Mouse (Mus musculus) spleen, postnatal 14 days (tissue): ENCODE measurements at regions not wholly inside any gene's neighbourhood (a gene's known extent, or its start where the extent isn't known, plus 50 kb on each side); places are given as distances from the start of the nearest gene placed in this dataset.
"Not testable (repeated sequence)": the region's sequence is repeated elsewhere in the genome, so short reads cannot be mapped to it uniquely, and the experiment has no call there.

Experiments used
- DNase-seq, 2 experiments: peaks; one replicate each; pipeline ENCODE4 v3.0.0; 2021 to 2022; ENCODE audit warnings: low spot score in 2 of 2

DNA sequence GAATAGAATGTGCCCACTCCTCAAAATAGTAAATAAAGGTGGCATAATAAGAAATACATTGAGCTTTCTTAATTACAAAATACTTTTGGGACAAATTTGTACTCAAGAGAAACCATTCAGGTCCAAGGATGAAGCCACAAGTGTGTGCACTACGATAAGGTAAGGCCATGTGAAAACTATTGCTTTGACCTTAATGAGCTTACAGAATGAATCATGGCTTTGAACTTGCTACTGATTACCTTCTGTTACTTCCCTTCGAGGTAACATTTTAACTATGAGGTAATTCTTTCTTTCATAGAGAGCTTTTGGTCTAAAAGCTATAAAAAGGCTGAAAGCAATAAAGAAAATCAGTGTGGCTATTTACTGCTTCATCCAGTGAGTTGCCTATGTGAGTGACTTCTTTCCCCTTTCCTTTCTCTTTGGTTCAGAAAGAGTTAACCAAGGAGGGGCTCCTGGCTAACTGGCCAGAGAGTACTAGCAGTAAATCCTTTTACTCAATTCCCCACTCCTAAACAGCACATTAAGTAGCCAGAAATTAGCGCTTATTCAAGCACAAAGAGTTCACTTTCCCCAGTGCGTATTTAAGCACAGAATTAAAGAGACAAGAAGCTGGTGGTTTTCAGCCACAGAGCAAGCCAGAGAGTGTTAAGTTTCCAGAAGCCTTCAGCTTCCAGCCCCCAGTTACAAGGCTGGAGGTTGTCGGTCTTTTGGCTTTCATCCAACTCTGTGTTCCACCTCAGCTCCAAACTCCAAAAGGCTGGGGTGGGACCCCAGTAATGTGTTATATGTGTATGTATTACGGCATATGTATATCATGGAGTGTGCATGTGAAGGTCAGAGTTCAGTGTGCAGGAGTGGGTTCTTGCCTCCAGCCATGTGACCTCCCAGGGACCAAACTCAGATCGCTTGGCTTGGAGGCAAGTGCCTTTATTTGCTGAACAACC lies 194.3 kb upstream of the Gm10131 start:
- no peak for DNase-seq

DNA sequence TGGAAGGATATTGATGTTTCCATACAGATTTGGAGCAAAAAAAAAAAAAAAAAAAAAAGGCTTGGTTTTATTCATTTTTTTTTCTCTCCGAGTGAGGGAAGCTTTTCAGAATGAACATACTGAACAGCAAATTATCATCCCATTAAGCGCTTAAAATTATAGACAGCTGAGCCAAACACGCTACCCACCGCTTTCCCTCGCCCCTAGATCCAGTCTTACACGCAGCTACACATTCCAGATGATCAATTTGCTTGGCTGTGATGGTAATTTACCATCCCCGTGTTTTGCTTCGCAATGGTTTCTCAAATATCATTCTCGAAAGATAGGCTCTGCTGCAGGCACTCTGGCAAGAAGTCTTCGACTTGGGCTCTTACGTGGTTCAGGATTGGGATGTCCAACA lies 192.3 kb upstream of the Gm10131 start:
- no peak for DNase-seq

DNA sequence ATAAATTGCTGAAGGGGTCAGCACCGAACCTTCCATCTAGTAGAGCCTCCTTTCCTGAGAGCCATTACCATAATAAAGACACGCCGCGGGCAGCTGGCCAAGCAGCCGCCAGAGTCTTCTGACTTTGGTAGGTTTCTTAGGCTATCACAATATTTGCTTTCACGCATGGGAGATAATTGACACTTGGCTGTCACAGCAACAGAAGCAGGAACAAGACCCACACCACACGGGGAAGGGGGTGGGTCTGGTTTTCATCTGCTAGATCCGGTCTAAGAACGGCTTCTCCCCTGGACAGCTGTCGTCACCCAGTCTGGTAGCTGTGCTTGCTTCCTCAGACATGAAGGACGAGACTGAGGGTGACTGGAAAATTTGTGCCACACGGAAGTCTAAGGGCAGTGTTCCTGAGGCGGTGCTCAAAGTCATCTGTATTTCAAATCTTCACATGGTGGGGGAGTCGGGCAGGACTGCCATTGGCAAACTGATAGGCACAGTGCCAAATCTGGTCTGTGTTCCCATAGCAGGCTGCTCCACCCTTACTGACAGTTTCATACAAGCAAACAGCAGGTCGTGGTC lies 188.9 kb upstream of the Gm10131 start:
- no peak for DNase-seq

DNA sequence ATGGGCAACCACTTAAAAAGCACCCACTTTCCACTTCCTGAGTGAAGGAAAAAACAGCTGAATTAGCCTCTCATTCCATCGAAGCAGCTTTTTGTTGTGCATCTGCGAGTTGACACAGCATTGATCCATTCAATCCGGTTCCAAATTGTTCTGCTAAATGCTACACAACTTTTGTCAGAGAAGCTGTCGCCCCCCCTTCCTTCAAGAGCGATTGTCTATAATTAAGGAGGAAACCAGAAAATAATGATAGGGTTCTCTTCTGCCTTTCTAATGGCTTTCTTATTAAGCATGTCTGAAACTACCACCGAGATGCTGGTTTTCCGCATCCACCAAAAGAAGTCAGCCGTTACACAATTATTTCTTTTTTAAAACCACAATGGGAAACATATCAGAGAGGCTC lies 183.2 kb upstream of the Gm10131 start:
- DNase-seq: no peak

DNA sequence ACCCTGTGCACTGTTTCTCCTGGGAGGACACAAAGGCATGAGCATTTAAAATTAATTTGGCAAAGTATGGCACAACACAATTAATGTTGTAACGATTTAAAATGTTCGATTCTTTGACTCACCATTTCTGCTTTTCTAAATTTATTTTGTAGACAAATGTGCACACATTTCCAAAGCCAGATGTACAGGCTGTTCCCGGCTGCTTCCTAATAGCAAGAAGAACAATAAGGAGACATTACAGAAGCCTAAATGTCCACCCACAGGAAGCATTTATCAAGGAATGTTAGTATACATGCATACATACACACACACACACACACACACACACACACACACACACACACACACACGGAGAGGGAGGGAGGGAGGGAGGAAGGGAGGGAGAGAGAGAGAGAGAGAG lies 179.1 kb upstream of the Gm10131 start:
- DNase-seq: no peak

DNA sequence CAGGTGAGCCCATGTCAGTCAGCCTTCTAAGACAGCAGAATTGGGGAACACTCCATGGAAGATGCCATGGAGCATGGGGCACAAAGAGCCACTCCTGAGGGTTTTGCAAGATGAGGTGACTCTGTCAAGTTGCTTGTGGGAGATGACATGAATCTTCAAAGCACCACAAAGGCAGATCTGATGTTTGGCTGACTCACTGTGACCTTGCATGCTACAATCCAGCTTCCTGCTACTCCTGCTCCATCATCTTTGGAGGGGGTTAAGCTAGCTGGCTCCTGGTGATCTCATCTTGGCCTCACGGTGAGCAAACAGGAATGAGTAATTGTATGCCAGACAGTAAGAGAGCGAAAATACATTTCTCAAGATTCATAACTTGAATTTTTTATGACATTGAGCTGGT lies 176.3 kb upstream of the Gm10131 start:
- DNase-seq: no peak

DNA sequence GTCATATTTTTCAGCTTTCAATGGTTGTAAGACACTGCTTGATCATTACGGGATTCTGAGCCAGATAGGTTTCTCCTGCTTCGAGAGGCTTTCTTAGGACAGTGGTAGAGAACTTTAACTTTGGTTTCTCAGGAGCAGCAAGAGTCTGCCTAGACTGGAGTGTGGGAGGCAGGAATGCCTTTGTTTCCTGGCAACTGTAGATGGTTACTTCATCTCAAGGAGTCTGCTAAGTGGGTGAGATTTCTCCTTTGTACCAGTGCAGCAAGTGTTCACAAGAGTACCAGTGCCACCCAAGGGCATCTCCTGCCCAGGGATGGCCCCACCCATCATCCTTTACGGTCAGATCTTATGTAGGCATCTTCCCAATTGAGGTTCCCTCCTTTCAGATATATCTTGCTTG lies 173.0 kb upstream of the Gm10131 start:
- DNase-seq: no peak

DNA sequence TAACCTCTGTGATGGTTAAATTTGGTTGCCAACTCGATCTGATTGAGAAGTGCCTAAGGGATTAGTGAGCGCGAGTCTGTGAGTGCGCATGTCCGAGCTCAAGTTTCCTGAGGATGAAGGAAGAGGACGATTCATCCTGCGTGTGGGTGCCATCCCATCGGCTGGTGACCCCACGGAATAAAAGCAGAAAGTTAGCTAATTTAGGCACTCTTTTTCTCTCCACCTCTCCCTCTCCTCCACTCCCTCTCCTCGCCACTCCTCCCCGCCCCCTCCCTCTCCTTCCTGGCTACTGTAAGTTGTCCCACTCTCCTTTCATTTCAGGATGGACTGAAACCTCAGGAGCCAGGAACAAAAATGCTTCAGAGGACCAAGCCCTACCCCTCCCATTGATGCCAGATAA lies 168.9 kb upstream of the Gm10131 start:
- DNase-seq: no peak

DNA sequence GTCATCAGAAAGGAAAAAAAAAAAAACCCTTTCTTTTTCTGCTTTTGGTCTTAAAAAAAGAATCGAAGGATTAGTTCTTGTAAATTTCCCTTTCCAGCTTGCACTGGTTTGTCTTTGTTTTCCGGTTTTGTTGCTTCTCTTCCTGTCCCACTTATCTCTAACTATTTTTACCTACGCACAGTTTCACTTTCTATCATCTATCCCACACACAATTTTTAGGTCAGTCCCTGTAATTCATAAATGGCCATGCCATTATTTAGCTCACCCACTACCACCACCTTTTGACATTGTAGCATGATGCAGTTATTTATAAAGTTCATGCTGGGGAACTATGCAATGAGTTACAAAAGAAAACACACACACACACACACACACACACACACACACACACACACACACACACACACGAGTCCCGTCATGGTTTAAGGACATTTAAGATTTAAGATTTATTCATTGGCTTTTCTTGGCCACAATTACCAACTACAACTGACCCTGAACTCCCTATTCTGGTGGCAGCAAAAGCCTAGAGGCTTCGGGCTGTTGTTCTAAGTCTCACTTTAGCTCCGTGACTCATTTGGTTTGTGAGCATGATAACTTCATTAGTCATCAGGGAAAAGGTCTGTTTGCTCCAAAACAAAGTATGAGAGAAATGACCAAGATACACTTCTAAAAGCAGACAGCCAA lies 164.6 kb upstream of the Gm10131 start:
- no peak for DNase-seq

DNA sequence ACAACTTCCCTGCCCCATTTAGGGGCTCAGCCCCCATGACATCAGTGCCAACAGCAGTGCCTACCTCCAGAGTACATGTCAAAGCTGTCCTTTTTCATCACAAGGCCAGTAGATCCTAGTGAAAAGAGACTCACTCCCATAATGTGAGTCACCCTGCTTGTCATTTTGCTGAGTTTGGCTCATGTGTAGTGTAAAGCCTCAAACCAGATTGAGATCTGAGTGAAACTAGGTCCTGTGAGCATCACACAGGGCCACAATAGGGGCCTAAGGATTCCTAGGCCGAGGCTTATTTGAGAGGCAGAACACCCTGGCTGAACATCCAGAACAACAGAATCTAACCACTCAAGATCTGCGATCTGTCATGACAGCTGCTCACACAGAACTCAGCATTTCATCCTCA lies 163.3 kb upstream of the Gm10131 start:
- DNase-seq: not testable (repeated sequence)

DNA sequence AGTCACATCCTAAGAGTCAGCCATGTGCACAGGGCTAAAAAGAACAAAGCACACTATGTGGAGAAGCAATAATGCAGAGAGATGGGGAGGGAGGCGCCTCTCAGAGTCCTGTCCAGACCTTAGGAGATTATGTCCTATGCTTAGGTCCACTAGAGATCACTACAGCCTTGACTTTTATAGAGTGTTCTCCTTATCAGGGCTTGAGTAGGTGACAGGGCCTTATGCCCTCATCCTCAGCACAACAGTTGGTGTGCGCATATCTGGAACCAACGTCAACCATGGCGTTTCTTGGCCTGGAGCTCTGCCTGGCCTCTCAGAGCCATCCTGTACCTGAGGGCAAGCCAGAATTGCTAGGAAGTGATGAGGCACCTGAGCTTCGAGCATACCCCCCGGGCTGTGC lies 162.6 kb upstream of the Gm10131 start:
- DNase-seq: no peak

DNA sequence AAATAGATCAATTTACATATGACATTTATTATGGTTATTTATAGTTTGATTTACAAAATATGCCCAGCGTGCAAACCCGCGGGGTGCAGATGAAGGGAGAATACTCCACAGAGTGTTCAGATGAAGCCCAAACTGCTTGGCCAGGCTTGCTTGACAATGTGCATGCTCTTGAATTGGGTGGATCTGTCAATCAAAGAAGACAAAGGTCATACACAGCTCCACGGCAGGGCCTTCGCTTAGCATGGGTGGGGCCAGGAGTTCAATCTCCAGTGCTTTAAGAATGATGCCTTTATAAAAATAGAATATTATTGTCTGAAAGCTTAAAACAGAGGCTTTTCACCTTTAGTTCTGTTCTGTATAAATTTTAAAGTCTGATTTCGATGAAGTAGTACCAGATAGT lies 158.3 kb upstream of the Gm10131 start:
- DNase-seq: no peak

DNA sequence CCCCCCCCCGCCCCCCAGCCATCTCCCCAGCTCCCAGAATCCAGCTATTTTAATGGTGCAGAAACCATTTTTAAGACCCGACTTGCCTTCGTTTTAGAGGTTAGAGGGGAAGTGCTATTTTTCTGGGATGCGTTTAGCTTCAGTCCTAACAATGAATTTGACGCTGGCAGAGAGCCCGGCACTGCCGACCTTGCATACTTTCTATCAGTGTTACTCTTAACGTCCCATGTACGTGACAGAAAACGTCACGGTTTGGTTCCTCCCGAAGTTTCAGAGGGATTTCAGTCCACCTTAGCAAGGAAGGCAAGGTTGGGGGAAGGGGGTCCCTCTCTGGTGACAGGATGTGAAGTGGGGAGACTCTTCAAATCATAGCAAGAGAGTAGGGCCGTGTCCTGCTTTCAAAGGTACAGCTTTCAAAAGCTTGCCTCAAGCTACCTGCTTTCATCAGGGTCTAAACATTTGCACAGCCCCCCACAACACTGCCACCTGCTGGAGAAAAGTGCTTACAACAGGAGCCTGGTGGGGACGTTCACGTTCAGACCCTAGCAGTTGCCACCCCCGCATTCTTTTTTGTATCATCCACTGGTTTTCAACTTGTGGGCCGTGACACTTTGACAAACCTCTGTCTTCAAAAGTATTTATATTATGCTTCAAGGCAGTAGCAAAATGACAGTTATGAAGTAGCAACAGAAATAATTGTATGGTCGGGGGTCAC lies 157.4 kb upstream of the Gm10131 start:
- no peak for DNase-seq

DNA sequence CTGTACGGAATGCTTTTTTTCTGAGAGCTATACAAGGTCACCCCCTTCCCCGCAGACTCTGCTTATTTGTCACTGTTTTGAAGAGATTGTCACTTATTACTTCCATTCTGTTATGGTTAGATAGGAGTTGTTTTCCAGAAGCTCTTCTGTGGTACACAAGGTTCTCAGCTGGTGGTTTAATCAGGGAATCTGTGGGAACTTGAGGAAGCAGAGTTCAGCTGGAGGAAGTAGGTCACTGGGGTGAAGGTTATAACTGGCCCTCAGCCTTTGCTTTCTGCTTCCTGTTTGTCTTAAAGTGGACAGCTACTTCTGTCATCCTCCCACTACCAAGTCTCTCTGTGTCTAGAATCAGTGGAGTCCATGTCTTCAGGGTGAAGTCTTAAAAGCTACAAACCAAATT lies 143.4 kb upstream of the Gm10131 start:
- no peak for DNase-seq

DNA sequence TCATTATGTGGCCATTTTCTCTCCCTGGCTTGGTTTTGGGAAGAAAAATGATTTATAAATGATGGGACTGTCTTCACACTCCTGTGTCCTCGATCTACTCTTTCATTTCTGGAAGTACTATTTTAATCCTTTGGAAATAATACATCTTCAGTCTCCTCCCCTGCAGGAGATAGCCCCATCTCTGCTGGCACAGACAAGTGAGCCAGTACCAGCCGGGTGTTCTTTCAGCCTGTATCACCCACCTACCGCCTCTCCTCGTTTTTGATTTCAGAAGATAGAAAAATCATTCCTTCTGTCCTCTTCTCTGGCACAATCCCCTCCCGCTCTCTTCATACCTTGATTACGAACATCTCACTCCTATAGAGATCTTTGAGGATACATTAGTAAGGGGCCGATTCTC lies 140.4 kb upstream of the Gm10131 start:
- DNase-seq: no peak

DNA sequence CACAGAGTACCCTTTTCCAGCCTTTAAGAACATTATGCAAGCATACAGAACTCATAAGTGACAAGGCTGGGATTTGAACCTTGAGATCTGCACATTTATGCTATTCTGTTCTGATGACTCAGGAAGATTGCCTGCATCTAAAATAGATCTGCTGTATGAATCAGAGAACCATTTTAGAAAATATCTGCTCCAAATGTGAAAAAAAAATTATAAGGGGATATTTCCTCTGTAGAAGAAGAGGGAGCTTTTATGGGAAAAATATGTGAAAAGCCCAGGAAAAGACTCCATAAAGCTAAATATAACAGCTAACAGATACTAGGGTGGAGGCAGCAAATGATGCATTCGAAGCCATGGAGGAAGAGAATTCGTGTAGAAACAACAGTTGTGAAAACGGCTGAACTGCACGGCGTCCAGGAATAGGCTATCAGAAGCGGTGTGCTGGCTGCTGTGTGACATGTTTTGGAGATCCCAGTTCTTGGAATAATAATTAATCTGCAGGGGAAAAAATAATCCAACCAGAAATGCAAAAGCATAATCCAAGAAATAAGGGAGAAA lies 127.9 kb upstream of the Gm10131 start:
- DNase-seq: no peak

DNA sequence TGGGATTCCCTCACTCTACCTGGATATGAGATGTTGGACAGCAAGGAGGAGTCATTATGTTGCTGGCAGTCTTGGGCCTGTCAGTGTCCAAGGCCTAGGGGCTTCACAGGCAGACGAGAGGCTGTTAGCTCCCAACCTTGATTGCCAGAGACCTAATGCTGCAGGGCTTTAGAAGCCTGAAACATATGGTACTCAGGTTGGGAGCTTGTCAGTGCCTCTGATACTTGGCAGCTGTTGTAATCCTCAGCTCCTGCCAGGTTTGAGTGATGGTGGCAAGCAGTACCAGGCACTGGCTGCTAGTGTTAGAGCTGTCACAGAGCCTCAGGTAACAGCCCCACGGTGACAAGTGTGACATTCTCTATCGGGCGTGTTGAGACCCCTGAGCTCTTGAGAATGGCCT lies 122.2 kb upstream of the Gm10131 start:
- DNase-seq: no peak

DNA sequence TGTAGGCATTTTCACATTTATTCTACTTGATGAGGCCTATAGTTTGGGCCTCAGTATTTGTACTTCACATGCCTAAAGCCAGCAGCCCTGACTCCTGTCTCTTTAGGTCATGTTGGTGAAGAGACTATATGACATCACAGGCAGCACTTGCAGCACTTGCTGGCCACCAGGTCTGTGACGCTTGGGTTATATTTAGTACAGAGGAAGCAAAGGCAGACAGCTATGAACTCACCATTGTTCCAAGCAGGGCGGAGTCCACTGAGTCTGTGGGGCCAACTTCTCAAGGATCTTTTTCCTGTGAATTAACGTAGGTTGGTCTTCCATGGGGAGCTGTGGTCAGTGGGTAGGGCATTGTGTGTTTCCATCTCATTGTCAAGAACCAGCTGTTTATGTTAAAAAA lies 117.9 kb upstream of the Gm10131 start:
- DNase-seq: no peak

DNA sequence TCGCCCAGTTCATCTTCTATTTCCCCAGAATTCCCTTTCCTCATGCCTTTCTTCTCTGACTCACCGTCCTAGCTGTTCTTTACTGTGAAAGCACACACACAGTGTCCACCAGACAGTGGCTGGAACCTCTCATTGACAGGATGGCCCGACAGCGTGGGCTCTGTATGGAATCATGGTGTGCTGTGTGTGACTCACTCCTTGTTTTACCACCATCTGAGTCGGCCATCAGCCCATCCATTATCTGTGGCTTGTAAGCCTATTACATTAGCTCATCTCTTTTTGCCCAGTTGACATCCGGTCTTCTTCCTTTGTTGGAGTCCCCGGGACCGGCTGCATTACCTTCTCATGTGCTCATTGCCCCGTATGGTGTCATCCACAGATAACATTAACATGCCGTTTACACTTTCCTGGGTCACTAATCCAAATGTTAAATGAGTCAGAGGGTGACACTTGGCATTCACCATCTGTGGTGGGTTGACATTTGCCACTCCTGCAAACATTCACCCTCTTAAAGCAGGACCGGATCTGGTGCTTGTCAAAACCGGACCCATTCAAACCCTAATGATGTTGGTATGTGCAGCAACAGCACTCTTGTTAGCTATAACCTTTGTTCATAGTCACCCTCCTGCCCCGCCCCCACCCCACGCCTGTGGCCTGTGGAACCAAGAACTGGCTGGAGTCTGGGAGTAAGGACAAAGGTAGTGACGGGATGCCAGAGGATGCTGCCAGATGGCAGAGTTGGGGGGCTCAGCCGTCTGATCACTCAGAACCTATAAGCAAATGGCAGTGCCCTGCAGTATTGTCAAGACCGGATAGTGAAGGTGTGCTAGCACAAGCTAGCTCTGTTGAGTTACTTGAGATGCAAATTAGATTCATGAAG lies 113.7 kb upstream of the Gm10131 start:
- DNase-seq: no peak

DNA sequence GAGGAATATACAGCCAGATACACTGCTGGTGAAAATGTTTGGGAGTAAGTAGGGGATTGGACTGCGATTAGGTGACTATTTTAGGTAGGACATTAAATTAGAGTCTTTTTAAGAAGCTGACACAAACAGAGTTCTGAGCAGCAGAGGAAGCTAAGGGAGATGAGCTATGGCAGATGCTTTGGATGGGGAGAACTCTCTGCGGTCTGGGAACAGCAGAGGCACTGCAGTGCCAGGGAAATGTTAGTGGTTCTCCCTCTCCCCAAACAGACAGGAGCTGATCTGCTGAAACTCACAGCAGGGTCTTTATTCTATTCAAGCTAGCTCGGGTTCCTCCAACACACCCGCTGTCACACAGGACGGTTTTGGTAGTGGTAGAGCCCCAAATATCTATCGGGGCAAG lies 110.7 kb upstream of the Gm10131 start:
- no peak for DNase-seq
